Mouse (Mus musculus) spleen, postnatal 10 days (tissue): ENCODE data around the gene Gm9125.
"Not testable (repeated sequence)": the region's sequence is repeated elsewhere in the genome, so short reads cannot be mapped to it uniquely, and the experiment has no call there.

ENCODE experiments used
- DNase-seq, 2 experiments: peaks; one replicate each; pipeline ENCODE4 v3.0.0; 2021 to 2022; ENCODE audit warnings: low spot score in 2 of 2

Gm9125 gene

GRCm38 (mm10) chr3:94054785-94055184, at the start of gene Gm9125:
TSS of gene Gm9125 (minus strand) at chr3:94054885.
- DNase-seq: not testable (repeated sequence)

GRCm38 (mm10) chr3:94072544-94072943, 17.9 kb upstream of the Gm9125 start, which contains the start of gene Gm10697:
TSS of gene Gm10697 (minus strand) at chr3:94072644.
- not testable (repeated sequence) for DNase-seq

- DNase-seq: not testable (repeated sequence)
These were observed 5.0 kb downstream of the Gm9125 start for GRCm38 (mm10) chr3:94049566-94050121.

- not testable (repeated sequence) for DNase-seq
These were observed 16.4 kb downstream of the Gm9125 start for GRCm38 (mm10) chr3:94038241-94038640.

GRCm38 (mm10) chr3:94034400-94034799, 20.3 kb downstream of the Gm9125 start:
- not testable (repeated sequence) for DNase-seq
